Mouse (Mus musculus) heart, postnatal 0 days (tissue): ENCODE results near the gene Plin3. TPM values are rescaled to one million over a fixed set of nuclear protein-coding genes. Genes with fewer than 3 reads are reported as not detected.

Experiments used
- ATAC-seq: fragments of 200-750 bp; cut with Nextera tagmentation; 2 replicates; pipeline ENCODE4 v1.8.0; 2017; ENCODE audit warnings: low read depth, moderate number of reproducible peaks, moderate library complexity; ENCODE audit not compliant: insufficient read depth
- DNase-seq: peaks from one replicate; pipeline ENCODE4 v3.0.0-alpha.2; 2016; ENCODE audit warnings: low spot score
- H3K27ac ChIP-seq: fragments of 300-500 bp; sonication (generic); 2 replicates; pipeline ENCODE4 v1.5.1; 2014; ENCODE audit warnings: low read depth, mild to moderate bottlenecking
- H3K27me3 ChIP-seq: fragments of 300-500 bp; sonication (generic); 2 replicates; pipeline ENCODE4 v1.6.1; 2014; ENCODE audit warnings: low read length, mixed read lengths; ENCODE audit not compliant: control insufficient read depth, insufficient read depth
- H3K36me3 ChIP-seq: fragments of 300-500 bp; sonication (generic); replicated peaks from 2 replicates; pipeline ENCODE4 v1.6.1; 2014; ENCODE audit warnings: low read length, mixed read lengths; ENCODE audit not compliant: control insufficient read depth, insufficient read depth
- H3K4me1 ChIP-seq: fragments of 300-500 bp; sonication (generic); 2 replicates; pipeline ENCODE4 v1.6.1; 2014; ENCODE audit warnings: antibody characterized with exemption; ENCODE audit not compliant: control insufficient read depth, insufficient read depth
- H3K4me2 ChIP-seq: fragments of 300-500 bp; sonication (generic); 2 replicates; pipeline ENCODE4 v1.6.1; 2014; ENCODE audit warnings: low read depth, mild to moderate bottlenecking, low read length, moderate library complexity
- H3K4me3 ChIP-seq: fragments of 300-500 bp; sonication (generic); 2 replicates; pipeline ENCODE4 v1.5.1; 2014; ENCODE audit warnings: low read depth, low read length
- H3K9ac ChIP-seq: fragments of 300-500 bp; sonication (generic); replicated peaks from 2 replicates; pipeline ENCODE4 v1.6.1; 2014; ENCODE audit warnings: low read depth, low read length, mixed read lengths
- H3K9me3 ChIP-seq: fragments of 300-500 bp; sonication (generic); replicated peaks from 2 replicates; pipeline ENCODE4 v1.6.1; 2016; ENCODE audit warnings: low read length; ENCODE audit not compliant: control insufficient read depth
- CTCF ChIP-seq: IDR thresholded peaks from 2 replicates; pipeline ENCODE4 v1.5.1; 2016; ENCODE audit warnings: antibody characterized with exemption, control low read depth, low read depth
- EP300 ChIP-seq: IDR thresholded peaks from 2 replicates; pipeline ENCODE4 v1.6.1; 2016; ENCODE audit warnings: antibody characterized with exemption, low read depth
- WGBS: fragments of 180-500 bp; shearing (Covaris S2); extraction: QIAGEN DNeasy Blood & Tissue Kit; methylation state at CpG from one replicate; pipeline ENCODE4 v1.1.7; 2014; 5-methylcytosine and 5-hydroxymethylcytosine counted together
- polyA plus RNA-seq: library from polyadenylated mRNA; unstranded; fragments of >200 nt; fragmentation: Nextera tagmentation; extraction: Ambion mirVana; gene quantifications from 2 replicates; pipeline ENCODE4 v1.2.1, GENCODE M21; 2015
- total RNA-seq: library from RNA; depleted of rRNA; stranded (reverse); fragments of >200 nt; gene quantifications from 2 replicates; pipeline ENCODE4 v1.2.3, GENCODE M21; 2014; ENCODE audit warnings: low replicate concordance

Gene Plin3
- total and polyA plus RNA-seq, 2 experiments from 2014 or later, result 70.9 to 78.5 TPM

DNA sequence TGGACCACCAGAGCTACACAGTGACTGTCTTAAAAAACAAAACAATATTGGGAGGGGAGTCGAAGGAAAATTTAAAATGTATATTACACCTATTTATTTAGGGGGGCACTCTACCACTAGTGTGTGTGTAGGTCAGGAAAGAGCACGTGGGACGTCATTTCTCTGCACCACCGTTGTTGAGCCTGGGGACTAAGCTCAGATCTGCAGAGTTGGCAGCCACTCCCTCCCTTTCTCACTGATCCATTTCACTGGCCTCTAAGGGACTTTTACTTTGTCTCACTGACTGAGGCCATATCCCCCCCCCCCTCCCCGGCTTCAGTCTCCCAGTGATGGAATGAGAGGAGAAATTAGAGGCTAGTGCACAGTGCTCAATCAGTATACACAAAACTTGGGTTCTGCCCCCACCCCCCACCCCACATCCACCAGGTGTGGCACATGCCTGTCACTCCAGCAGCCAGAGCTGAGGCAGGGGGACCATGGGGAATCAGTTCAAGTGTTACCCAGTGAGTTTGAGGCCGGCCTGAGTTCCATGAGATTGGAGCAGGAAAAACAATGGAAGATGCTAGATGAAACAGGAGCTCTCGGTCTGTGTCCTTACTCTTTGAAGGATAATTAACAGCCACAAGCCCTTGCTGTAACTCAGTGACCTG is 722 bp downstream of the Plin3 start:
- H3K9me3 ChIP-seq, result no peaks in the 10 kb centered on the region
- no peak for DNase-seq
- H3K4me2 ChIP-seq, result no peak overlapping the region; the same call in 1 of the 2 replicates
- no peaks in the 10 kb centered on the region for H3K27me3 ChIP-seq
- peak overlapping the region; percentile 35; the same call in 1 of the 2 replicates for H3K9ac ChIP-seq
- peaks cover 27% of the 10 kb centered on the region for H3K4me1 ChIP-seq
- no peak for TF ChIP-seq CTCF
- no peak for TF ChIP-seq EP300
- no peak for ATAC-seq
- H3K36me3 ChIP-seq, result peaks cover 2% of the 10 kb centered on the region; the same call in 1 of the 2 replicates
- H3K4me3 ChIP-seq, result no peak overlapping the region
- WGBS, result 78% methylated on average over 7 of the region's 7 CpGs
- peak overlapping the region; percentile 93 for H3K27ac ChIP-seq

DNA sequence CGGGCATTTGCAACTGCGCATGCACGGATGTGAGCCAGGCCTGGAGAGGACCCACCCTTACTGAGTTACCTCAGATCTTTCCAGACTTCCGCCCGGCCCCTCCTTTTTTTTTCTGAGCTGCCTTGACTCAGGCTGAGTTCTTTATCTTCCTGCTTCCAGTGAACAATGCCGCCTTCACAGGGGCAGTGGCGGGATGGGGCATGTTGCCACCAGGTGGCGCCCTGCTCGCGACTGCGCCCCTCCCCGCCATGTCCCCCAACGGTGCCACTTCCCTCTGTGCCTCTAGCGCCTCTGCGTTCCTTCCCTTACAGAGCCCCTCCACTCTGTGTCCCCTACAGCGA is 1.5 kb downstream of the Plin3 start:
- H3K9ac ChIP-seq, result peak overlapping the region; percentile 35
- H3K4me2 ChIP-seq, result peak overlapping the region; percentile 70
- peak overlapping the region; percentile 93 for H3K27ac ChIP-seq
- TF ChIP-seq CTCF (peak; percentile 89), EP300 (0 out of 2 replicates have a peak, but pooled peaks have one; percentile 31)
- peaks cover 27% of the 10 kb centered on the region for H3K4me1 ChIP-seq
- ATAC-seq, result peak; percentile 87
- no peaks in the 10 kb centered on the region for H3K27me3 ChIP-seq
- H3K4me3 ChIP-seq, result no peak overlapping the region
- 5% methylated on average over 16 of the region's 16 CpGs for WGBS
- peaks cover 10% of the 10 kb centered on the region for H3K36me3 ChIP-seq
- no peaks in the 10 kb centered on the region for H3K9me3 ChIP-seq
- DNase-seq, result peak; percentile 95

DNA sequence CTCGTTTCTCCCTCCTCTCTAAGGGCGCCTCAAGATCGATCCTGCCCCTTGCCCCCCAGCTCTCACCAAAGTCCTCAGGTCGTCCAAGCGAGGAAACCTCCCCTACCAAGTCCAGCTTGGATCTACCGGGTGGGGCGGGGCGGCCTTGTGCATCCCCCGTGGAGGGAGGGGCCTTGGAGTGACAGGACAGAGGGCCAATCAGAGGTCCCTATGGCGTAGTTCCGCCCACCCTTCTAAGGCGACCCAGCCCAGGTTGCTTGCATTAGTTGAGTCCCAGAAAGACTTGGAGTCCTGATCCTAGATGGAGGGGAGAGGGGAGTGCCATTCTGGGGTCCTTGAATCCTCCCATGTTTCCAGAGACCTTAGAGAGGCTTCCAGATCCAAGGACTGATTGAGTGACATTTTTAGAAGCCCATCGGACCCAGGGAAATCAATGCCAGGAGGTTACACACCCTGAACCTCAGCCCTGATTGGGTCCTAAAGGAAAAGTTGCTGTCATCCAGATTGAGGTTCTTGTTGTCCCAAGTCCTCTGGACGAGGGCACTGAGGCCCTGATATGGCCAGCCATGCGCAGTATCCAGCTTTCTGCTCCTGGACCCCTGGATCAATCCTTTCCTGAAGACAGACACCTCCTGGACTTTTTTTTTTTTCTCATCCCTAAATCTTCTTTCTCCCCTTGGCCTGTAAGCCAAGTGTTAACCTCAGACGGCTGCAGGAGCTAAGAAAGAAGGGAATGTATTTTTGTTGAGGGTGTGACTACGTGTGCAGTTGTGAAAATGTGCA is 2.1 kb downstream of the Plin3 start:
- Histone ChIP-seq H3K4me2 (peak overlapping the region; percentile 70), H3K9me3 (no peaks in the 10 kb centered on the region), H3K4me1 (peaks cover 27% of the 10 kb centered on the region), H3K9ac (peak overlapping the region; percentile 57), H3K27me3 (no peaks in the 10 kb centered on the region), H3K36me3 (peaks cover 16% of the 10 kb centered on the region), H3K4me3 (peak overlapping the region; percentile 58), H3K27ac (peak overlapping the region; percentile 93)
- TF ChIP-seq CTCF (no peak), EP300 (peak; percentile 14; the same call in 1 of the 2 replicates)
- peak; percentile 92 for DNase-seq
- ATAC-seq, result peak; percentile 89
- WGBS, result 3% methylated on average over 17 of the region's 17 CpGs

DNA sequence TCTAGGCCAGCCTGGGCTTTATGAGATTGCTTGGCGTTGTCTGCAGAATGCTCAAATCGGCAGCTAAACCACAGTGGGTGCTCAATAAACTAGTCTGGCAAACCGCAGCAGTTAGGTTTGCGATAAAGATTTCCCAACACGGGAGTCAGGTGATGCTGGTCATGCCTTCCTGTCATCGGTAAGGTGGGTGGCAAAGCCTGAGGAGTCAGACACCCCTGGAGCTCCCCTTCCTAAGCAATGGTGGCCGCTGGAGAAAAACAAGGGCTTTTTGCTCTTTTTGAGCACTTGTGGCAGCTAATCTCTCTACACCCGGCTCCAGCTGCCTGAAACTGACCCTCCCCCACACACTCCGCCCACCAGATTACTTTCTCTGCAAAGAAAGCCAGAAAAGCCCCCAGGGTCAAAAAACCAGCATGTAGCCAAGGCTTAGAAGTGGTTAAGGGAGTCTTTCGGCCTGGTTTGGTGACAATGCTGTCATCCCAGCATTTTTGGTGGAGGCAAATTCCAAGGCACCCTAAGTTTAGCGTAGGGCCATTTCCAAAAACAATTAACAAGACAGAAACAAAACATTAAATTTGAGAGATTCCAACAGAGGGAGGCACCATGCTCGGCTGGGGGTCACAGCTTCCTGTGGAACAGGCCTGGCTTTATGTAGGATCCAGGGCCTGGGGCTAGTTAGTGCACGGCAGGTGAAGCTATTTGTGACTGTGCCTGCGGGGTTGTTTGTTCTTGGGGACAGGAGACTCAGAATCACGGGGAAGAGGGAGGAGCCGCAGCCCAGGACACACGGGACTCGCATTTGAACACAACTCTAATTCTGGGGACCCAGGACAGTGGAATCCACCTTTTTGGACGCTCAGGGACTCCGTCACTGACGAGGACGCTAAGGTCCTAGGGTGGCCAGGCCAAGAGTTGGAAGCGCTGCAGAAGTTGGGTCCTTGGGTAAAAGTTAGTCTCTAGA is 3.0 kb downstream of the Plin3 start:
- H3K4me3 ChIP-seq, result peak overlapping the region; percentile 58
- peaks cover 27% of the 10 kb centered on the region for H3K4me1 ChIP-seq
- H3K9ac ChIP-seq, result peak overlapping the region; percentile 57
- peak; percentile 54 for DNase-seq
- WGBS, result 3% methylated on average over 23 of the region's 23 CpGs
- peak overlapping the region; percentile 70 for H3K4me2 ChIP-seq
- TF ChIP-seq EP300 (no peak), CTCF (no peak)
- no peaks in the 10 kb centered on the region for H3K9me3 ChIP-seq
- H3K27ac ChIP-seq, result peak overlapping the region; percentile 93
- no peaks in the 10 kb centered on the region for H3K27me3 ChIP-seq
- peaks cover 25% of the 10 kb centered on the region for H3K36me3 ChIP-seq
- ATAC-seq, result peak; percentile 28

DNA sequence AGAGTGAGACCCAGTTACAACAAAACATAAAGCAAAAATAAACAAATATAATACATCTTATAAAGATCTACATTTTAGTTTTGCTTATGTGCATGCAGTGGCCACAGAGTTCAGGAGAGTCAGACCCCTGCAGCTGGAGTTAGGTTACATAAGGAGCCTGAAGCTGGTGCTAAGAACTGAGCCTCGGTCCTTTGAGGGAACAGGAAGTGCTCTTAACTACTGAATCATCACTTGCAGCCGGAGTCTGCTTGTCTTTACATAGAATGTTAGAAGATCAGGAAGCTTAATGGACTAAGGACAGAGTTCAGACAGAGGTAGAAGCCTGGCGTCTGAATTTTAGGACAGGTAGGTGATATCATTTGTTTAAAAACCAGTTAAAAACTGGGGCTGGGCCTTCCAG is 3.8 kb downstream of the Plin3 start:
- Histone ChIP-seq H3K9me3 (no peaks in the 10 kb centered on the region), H3K27ac (peak overlapping the region; percentile 93), H3K9ac (peak overlapping the region; percentile 57; the same call in 1 of the 2 replicates), H3K27me3 (no peaks in the 10 kb centered on the region), H3K36me3 (peaks cover 33% of the 10 kb centered on the region), H3K4me2 (peak overlapping the region; percentile 70), H3K4me3 (peak overlapping the region; percentile 58), H3K4me1 (peaks cover 27% of the 10 kb centered on the region)
- DNase-seq, result no peak
- no peak for ATAC-seq
- no peak for TF ChIP-seq CTCF
- TF ChIP-seq EP300, result no peak
- WGBS, result 44% methylated on average over 3 of the region's 3 CpGs
